Mouse (Mus musculus) CH12.LX (cell line): Measurements from ENCODE around the gene Kank1.

Experiments used
- CHD2 ChIP-seq: IDR thresholded peaks from 2 replicates; pipeline ENCODE4 v1.6.1; 2011; ENCODE audit warnings: low read length, improper control_type of control experiment
- CTCF ChIP-seq, 2 experiments: IDR thresholded peaks in 1 of 2; conservative IDR thresholded peaks in 1 of 2; 2 replicates each; pipeline ENCODE4 v1.5.1; 2011 to 2012; ENCODE audit warnings: low read depth in 2 of 2, low read length in 2 of 2, improper control_type of control experiment in 1 of 2, inconsistent platforms in 1 of 2, mild to moderate bottlenecking in 1 of 2, moderate library complexity in 1 of 2
- GABPA ChIP-seq: IDR thresholded peaks from 2 replicates; pipeline ENCODE4 v1.6.1; 2012; ENCODE audit warnings: low read depth, low read length, improper control_type of control experiment, inconsistent platforms; ENCODE audit not compliant: insufficient replicate concordance
- POLR2A ChIP-seq: IDR thresholded peaks from 2 replicates; pipeline ENCODE4 v1.6.1; 2011; ENCODE audit warnings: low read depth, mild to moderate bottlenecking, improper control_type of control experiment, low read length
- TCF12 ChIP-seq: IDR thresholded peaks from 2 replicates; pipeline ENCODE4 v1.6.1; 2014; ENCODE audit warnings: low read depth, mild to moderate bottlenecking, inconsistent platforms, low read length, improper control_type of control experiment

DNA sequence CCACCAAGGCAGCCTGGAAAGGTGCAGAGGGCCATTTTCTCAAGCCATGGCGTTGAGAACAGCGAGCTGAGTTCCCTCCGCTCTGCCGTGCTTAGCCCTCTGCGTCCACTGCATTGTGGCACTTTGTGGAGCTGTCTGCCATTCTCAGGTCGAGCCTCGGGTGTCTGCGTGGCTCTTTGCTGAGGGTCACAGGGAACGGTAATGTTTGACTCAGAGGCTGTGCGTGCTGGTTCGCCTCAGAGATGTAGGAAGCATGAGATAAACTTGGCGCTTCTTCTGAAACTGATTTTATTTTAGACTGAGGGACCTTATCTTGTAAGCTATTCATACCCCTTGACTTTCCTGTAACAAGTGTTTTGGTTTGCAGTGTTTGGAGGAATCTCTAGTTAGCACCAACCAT lies 72.0 kb downstream of the Kank1 start:
- TF ChIP-seq CTCF (conservative IDR thresholded peaks at IDR 0.05 in 1 of 2, IDR thresholded peaks at IDR 0.05 in 1 of 2; ENCODE audit: low read depth in 2 of 2, low read length in 2 of 2) (no peak), CHD2 (no peak), GABPA (no peak), TCF12 (no peak), POLR2A (no peak)
